Mouse (Mus musculus): ENCODE data around the gene Trim41. TPM values are rescaled to one million over a fixed set of nuclear protein-coding genes. Genes with fewer than 3 reads are reported as not detected.

Gene Trim41
- polyA plus RNA-seq, 1 experiment from 2014 or later = 5.7 TPM

DNA sequence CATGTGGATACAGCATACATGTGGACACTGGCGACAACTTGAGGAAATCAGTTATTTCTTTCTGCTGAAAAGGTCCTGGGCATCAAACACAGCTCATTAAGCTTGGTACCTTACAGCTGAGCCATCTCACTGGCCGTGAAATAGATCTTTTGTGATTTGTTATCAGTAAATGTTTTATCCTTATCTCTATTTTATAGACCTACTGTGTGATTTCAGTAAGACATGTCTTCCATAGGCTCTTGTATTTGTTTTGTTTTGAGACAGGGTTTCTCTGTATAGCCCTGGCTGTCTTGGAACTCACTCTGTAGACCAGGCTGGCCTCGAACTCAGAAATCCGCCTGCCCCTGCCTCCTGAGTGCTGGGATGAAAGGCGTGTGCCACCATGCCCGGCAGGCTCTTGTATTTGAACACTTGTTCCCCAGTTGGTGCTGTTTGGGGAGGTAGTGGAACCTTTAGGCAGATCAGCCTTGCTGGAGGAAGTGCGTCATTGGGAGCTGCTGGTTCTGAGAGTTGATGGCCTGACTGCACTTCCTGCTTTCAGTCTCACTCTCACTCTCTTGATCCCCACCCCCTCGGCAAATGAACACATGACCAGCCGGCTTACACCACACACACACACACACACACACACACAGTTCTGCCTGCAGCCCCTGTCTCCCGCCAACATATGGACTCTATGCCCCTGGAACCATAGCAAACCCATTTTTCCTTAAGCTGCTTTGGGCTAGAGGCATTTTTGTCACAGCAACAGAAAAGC is 29.5 kb downstream of the Trim41 start:
- Histone ChIP-seq H3K9ac (ENCODE audit: low read length) (no peak overlapping the region), H3K4me3 (ENCODE audit: low read depth, low read length) (peak overlapping the region; percentile 26; the same call in 1 of the 2 replicates), H3K36me3 (ENCODE audit: control insufficient read depth, insufficient read depth, low read length) (no peaks in the 10 kb centered on the region), H3K4me2 (ENCODE audit: low read depth, severe bottlenecking) (peak overlapping the region; percentile 48; the same call in 1 of the 2 replicates), H3K9me3 (ENCODE audit: control insufficient read depth, low read length) (no peaks in the 10 kb centered on the region), H3K4me1 (ENCODE audit: control insufficient read depth, insufficient read depth, low read length) (no peaks in the 10 kb centered on the region), H3K27me3 (ENCODE audit: control insufficient read depth, insufficient read depth, low read length) (no peaks in the 10 kb centered on the region), H3K27ac (replicated peaks; ENCODE audit: low read depth, low read length) (no peak overlapping the region)
- 52% methylated on average over 10 of the region's 10 CpGs for WGBS
- ATAC-seq (ENCODE audit: insufficient number of reproducible peaks, low FRiP score, low TSS enrichment, low read depth) (peak; percentile 52; the same call in 1 of the 2 replicates), DNase-seq (ENCODE audit: low spot score) (peak; percentile 46)

DNA sequence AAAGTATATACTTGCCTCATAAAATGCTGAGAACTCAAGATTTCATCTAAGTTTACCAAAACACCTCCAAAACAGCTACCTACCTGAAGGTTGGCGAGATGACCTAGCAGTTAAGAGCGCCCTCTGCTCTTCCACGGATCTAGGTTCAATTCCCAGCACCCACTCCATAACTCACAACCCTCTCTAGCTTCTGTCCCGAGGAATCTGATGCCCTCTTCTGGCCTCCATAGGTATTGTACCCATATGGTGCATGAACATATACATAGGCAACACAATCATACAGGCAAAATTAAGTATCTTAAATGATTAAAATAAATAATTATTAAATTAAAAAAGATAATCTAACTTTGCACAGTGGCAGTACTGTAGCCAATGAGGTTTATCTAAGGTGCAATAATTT is 34.9 kb downstream of the Trim41 start:
- DNase-seq (ENCODE audit: low spot score) (no peak), ATAC-seq (ENCODE audit: insufficient number of reproducible peaks, low FRiP score, low TSS enrichment, low read depth) (no peak)
- Histone ChIP-seq H3K36me3 (ENCODE audit: control insufficient read depth, insufficient read depth, low read length) (no peaks in the 10 kb centered on the region), H3K9ac (ENCODE audit: low read length) (no peak overlapping the region), H3K4me2 (ENCODE audit: low read depth, severe bottlenecking) (no peak overlapping the region), H3K27ac (replicated peaks; ENCODE audit: low read depth, low read length) (no peak overlapping the region), H3K4me3 (ENCODE audit: low read depth, low read length) (no peak overlapping the region), H3K27me3 (ENCODE audit: control insufficient read depth, insufficient read depth, low read length) (no peaks in the 10 kb centered on the region), H3K4me1 (ENCODE audit: control insufficient read depth, insufficient read depth, low read length) (no peaks in the 10 kb centered on the region), H3K9me3 (ENCODE audit: control insufficient read depth, low read length) (no peaks in the 10 kb centered on the region)
- WGBS = 87% methylated on average over 4 of the region's 4 CpGs

DNA sequence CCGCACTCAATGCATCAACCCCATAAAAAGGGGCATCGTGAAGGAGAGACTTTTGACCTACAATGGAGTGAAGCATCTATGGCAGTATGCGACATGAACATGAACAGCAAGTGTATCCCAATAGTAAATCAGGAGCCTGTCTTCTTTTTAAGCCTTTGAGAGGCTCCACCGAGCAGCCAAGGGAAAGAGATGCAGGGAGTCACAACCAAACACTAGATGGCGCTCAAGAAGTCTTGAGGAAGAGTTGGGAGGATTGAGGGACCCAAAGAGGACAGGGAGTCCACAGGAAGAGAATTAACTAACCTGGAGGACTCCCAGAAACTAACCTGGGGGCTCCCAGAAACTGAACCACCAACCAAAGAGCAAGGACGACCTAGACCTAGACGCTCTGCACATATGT is 37.7 kb downstream of the Trim41 start:
- H3K4me1 ChIP-seq (ENCODE audit: control insufficient read depth, insufficient read depth, low read length) = no peaks in the 10 kb centered on the region
- ATAC-seq (ENCODE audit: insufficient number of reproducible peaks, low FRiP score, low TSS enrichment, low read depth) (no peak), DNase-seq (ENCODE audit: low spot score) (no peak)
- H3K27me3 ChIP-seq (ENCODE audit: control insufficient read depth, insufficient read depth, low read length) = no peaks in the 10 kb centered on the region
- no peak overlapping the region for H3K9ac ChIP-seq (ENCODE audit: low read length)
- WGBS = 38% methylated on average over 7 of the region's 7 CpGs
- no peaks in the 10 kb centered on the region for H3K9me3 ChIP-seq (ENCODE audit: control insufficient read depth, low read length)
- no peaks in the 10 kb centered on the region for H3K36me3 ChIP-seq (ENCODE audit: control insufficient read depth, insufficient read depth, low read length)
- H3K27ac ChIP-seq (replicated peaks; ENCODE audit: low read depth, low read length) = no peak overlapping the region
- H3K4me2 ChIP-seq (ENCODE audit: low read depth, severe bottlenecking) = no peak overlapping the region
- H3K4me3 ChIP-seq (ENCODE audit: low read depth, low read length) = no peak overlapping the region

DNA sequence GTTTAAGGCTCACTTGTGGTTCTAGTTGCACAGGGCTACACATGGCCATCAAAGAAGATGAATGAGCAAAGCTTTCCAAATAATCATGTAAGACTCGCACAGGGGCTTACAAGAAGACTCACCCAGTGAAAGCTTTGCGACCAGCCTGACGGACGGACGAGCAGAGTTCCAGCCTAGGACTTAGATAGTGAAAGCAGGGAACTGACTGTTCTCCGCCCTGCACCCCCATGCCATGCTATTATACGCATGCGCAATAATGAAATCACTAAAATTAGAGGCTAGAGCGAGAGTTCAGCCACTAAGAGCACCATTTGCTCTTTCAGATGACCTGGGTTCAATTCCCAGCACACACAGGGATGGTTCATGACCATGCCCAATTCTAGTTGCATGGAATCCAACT is 39.9 kb downstream of the Trim41 start:
- H3K9me3 ChIP-seq (ENCODE audit: control insufficient read depth, low read length) = no peaks in the 10 kb centered on the region
- H3K27me3 ChIP-seq (ENCODE audit: control insufficient read depth, insufficient read depth, low read length) = no peaks in the 10 kb centered on the region
- H3K4me1 ChIP-seq (ENCODE audit: control insufficient read depth, insufficient read depth, low read length) = no peaks in the 10 kb centered on the region
- no peak overlapping the region for H3K4me3 ChIP-seq (ENCODE audit: low read depth, low read length)
- ATAC-seq (ENCODE audit: insufficient number of reproducible peaks, low FRiP score, low TSS enrichment, low read depth) (no peak), DNase-seq (ENCODE audit: low spot score) (no peak)
- H3K27ac ChIP-seq (replicated peaks; ENCODE audit: low read depth, low read length) = no peak overlapping the region
- 85% methylated on average over 9 of the region's 9 CpGs for WGBS
- H3K36me3 ChIP-seq (ENCODE audit: control insufficient read depth, insufficient read depth, low read length) = no peaks in the 10 kb centered on the region
- no peak overlapping the region for H3K9ac ChIP-seq (ENCODE audit: low read length)
- no peak overlapping the region for H3K4me2 ChIP-seq (ENCODE audit: low read depth, severe bottlenecking)

DNA sequence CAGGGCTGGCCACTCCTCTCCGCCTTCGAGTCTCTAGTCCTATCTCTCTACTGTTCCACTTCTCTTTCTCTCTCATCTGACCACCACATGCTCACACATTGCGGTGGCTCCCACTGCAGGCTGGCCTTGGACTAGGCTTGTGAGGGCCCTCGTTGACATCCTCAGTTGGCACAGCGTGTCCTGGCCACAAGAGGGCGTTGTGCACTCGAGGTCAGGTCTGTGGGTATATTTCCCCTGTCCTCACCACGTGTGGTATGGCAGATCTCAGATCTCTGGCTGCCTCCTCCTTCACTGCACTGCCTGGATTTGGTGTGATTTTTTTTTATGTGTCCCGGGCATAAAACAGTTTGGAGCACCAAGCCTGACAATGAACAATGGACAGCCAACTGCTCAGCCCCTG is 40.5 kb downstream of the Trim41 start:
- Histone ChIP-seq H3K4me1 (ENCODE audit: control insufficient read depth, insufficient read depth, low read length) (no peaks in the 10 kb centered on the region), H3K4me3 (ENCODE audit: low read depth, low read length) (no peak overlapping the region), H3K4me2 (ENCODE audit: low read depth, severe bottlenecking) (no peak overlapping the region), H3K27ac (replicated peaks; ENCODE audit: low read depth, low read length) (no peak overlapping the region), H3K36me3 (ENCODE audit: control insufficient read depth, insufficient read depth, low read length) (no peaks in the 10 kb centered on the region), H3K9ac (ENCODE audit: low read length) (no peak overlapping the region), H3K9me3 (ENCODE audit: control insufficient read depth, low read length) (no peaks in the 10 kb centered on the region), H3K27me3 (ENCODE audit: control insufficient read depth, insufficient read depth, low read length) (no peaks in the 10 kb centered on the region)
- ATAC-seq (ENCODE audit: insufficient number of reproducible peaks, low FRiP score, low TSS enrichment, low read depth) (no peak), DNase-seq (ENCODE audit: low spot score) (no peak)
- WGBS = 44% methylated on average over 9 of the region's 9 CpGs

DNA sequence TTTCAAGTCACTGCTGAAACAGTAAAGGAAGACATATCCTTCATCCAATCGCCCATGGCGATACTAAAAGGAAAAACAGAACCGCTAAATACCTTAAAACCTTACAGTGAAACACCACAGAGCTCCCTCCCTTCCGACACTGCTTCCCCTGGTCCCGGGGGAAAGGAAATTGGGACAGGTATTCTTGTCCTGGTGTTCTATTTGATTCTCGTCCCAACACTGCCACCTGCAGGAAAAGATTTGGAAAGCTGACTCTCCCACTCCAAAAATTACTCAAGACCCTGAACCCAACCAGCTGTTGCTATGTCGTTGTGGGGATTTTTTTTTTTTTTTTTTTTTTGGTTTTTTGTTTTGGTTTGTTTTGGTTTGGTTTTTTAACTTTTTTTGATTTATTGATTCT is 41.7 kb downstream of the Trim41 start:
- H3K27me3 ChIP-seq (ENCODE audit: control insufficient read depth, insufficient read depth, low read length) = no peaks in the 10 kb centered on the region
- ATAC-seq (ENCODE audit: insufficient number of reproducible peaks, low FRiP score, low TSS enrichment, low read depth) (no peak), DNase-seq (ENCODE audit: low spot score) (peak; percentile 81)
- H3K4me3 ChIP-seq (ENCODE audit: low read depth, low read length) = no peak overlapping the region
- no peak overlapping the region for H3K4me2 ChIP-seq (ENCODE audit: low read depth, severe bottlenecking)
- no peaks in the 10 kb centered on the region for H3K9me3 ChIP-seq (ENCODE audit: control insufficient read depth, low read length)
- H3K27ac ChIP-seq (replicated peaks; ENCODE audit: low read depth, low read length) = no peak overlapping the region
- WGBS = 2% methylated on average over 7 of the region's 7 CpGs
- no peaks in the 10 kb centered on the region for H3K4me1 ChIP-seq (ENCODE audit: control insufficient read depth, insufficient read depth, low read length)
- H3K36me3 ChIP-seq (ENCODE audit: control insufficient read depth, insufficient read depth, low read length) = no peaks in the 10 kb centered on the region
- no peak overlapping the region for H3K9ac ChIP-seq (ENCODE audit: low read length)

DNA sequence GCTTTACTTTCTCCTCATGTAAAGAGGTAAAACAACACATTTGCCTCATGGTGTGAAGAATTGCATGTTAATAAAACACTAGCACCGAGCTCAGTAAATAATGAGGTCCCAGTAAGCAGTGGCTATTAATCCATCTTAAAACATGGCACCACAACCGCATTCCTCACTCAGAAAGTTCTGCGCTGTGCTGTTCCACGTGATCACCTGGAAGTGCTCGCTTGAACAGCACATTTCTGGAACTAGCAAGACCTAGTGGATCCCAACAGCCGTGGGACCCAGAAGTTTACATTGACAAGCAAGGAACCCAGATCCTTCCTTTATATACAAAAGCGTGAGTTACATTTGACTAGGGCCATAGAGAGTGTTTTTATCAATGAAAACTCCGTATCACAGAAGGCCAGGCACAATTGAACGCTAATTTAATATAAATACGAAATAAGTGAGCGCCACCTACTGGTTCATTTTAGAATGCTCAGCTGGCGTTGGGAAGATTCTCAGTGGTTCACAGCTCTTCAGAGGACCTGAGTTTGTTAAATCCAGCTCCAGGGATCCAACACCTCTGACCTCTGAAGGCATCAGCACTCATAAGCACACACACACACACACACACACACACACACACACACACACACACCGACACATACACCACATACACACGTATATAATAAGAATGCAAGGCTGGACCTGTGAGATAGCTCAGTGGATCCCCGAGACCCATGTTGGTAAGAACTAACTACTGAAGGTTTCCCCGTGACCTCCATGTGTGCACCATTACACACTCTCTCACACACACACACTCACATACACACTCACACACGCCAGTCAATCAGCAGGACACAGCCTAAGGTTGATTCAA is 42.5 kb downstream of the Trim41 start:
- ATAC-seq (ENCODE audit: insufficient number of reproducible peaks, low FRiP score, low TSS enrichment, low read depth) = no peak

DNA sequence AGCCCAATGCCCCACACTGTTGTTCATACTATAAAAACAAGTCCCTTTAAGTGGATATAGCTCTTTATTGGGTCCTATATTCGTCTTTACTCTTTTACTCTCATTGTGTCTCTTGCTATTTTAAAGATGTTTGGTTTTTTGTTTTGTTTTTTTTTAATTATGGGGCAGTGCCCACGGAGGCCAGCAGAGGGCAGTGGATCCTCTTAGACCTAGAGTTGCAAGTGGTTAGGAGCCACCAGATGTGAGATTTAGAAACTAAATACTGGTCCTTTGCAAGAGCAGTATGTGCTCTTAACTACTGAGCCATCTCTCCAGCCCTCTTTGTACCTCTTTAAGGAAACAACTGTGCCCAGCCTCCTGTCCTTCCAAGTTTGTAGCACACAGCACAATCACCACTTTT is 45.5 kb downstream of the Trim41 start:
- no peak for ATAC-seq (ENCODE audit: insufficient number of reproducible peaks, low FRiP score, low TSS enrichment, low read depth)
- DNase-seq (ENCODE audit: low spot score) = peak; percentile 64
- H3K4me1 ChIP-seq (ENCODE audit: control insufficient read depth, insufficient read depth, low read length) = no peaks in the 10 kb centered on the region

More for the DNA sequence above, 42.5 kb downstream of the Trim41 start:
- DNase-seq (ENCODE audit: low spot score) = peak; percentile 62
- H3K9me3 ChIP-seq (ENCODE audit: control insufficient read depth, low read length) = no peaks in the 10 kb centered on the region
- H3K9ac ChIP-seq (ENCODE audit: low read length) = no peak overlapping the region
- H3K4me1 ChIP-seq (ENCODE audit: control insufficient read depth, insufficient read depth, low read length) = no peaks in the 10 kb centered on the region
- H3K4me3 ChIP-seq (ENCODE audit: low read depth, low read length) = no peak overlapping the region
- WGBS = 35% methylated on average over 17 of the region's 17 CpGs
- no peaks in the 10 kb centered on the region for H3K36me3 ChIP-seq (ENCODE audit: control insufficient read depth, insufficient read depth, low read length)
- no peak overlapping the region for H3K27ac ChIP-seq (replicated peaks; ENCODE audit: low read depth, low read length)
- H3K27me3 ChIP-seq (ENCODE audit: control insufficient read depth, insufficient read depth, low read length) = no peaks in the 10 kb centered on the region
- peak overlapping the region; percentile 24; the same call in 1 of the 2 replicates for H3K4me2 ChIP-seq (ENCODE audit: low read depth, severe bottlenecking)

More for the DNA sequence above, 45.5 kb downstream of the Trim41 start:
- Histone ChIP-seq H3K9ac (ENCODE audit: low read length) (no peak overlapping the region), H3K4me3 (ENCODE audit: low read depth, low read length) (no peak overlapping the region), H3K36me3 (ENCODE audit: control insufficient read depth, insufficient read depth, low read length) (no peaks in the 10 kb centered on the region), H3K27ac (replicated peaks; ENCODE audit: low read depth, low read length) (no peak overlapping the region), H3K4me2 (ENCODE audit: low read depth, severe bottlenecking) (no peak overlapping the region), H3K27me3 (ENCODE audit: control insufficient read depth, insufficient read depth, low read length) (no peaks in the 10 kb centered on the region), H3K9me3 (ENCODE audit: control insufficient read depth, low read length) (no peaks in the 10 kb centered on the region)
- 11% methylated on average over 2 of the region's 2 CpGs for WGBS
